Mouse (Mus musculus) forebrain, embryonic 12.5 days (tissue): Measurements from ENCODE around the gene Clmn. TPM values are rescaled to one million over a fixed set of nuclear protein-coding genes. Genes with fewer than 3 reads are reported as not detected.

Experiments used
- ATAC-seq: fragments of 200-750 bp; cut with Nextera tagmentation; 2 replicates; pipeline ENCODE4 v1.8.0; 2017; ENCODE audit warnings: moderate TSS enrichment; ENCODE audit not compliant: low FRiP score
- H3K27ac ChIP-seq: fragments of 300-500 bp; sonication (generic); 2 replicates; pipeline ENCODE4 v1.5.1; 2016; ENCODE audit warnings: mild to moderate bottlenecking
- H3K27me3 ChIP-seq: fragments of 300-500 bp; sonication (generic); 2 replicates; pipeline ENCODE4 v1.6.1; 2016; ENCODE audit warnings: mild to moderate bottlenecking
- H3K36me3 ChIP-seq: fragments of 300-500 bp; sonication (generic); replicated peaks from 2 replicates; pipeline ENCODE4 v1.6.1; 2016; ENCODE audit warnings: mild to moderate bottlenecking
- H3K4me1 ChIP-seq: fragments of 300-500 bp; sonication (generic); 2 replicates; pipeline ENCODE4 v1.6.1; 2016
- H3K4me2 ChIP-seq: fragments of 300-500 bp; sonication (generic); 2 replicates; pipeline ENCODE4 v1.6.1; 2016; ENCODE audit warnings: mild to moderate bottlenecking, moderate library complexity
- H3K4me3 ChIP-seq: fragments of 300-500 bp; sonication (generic); replicated peaks from 2 replicates; pipeline ENCODE4 v1.5.1; 2016; ENCODE audit warnings: mild to moderate bottlenecking
- H3K9ac ChIP-seq: fragments of 300-500 bp; sonication (generic); 2 replicates; pipeline ENCODE4 v1.6.1; 2016; ENCODE audit warnings: mild to moderate bottlenecking
- H3K9me3 ChIP-seq: fragments of 300-500 bp; sonication (generic); 2 replicates; pipeline ENCODE4 v1.6.1; 2016
- WGBS: fragments of 180-500 bp; shearing (Covaris S2); methylation state at CpG from one replicate; pipeline ENCODE4 v1.1.7; 2016; 5-methylcytosine and 5-hydroxymethylcytosine counted together
- polyA plus RNA-seq: library from polyadenylated mRNA; unstranded; fragments of >200 nt; fragmentation: Nextera tagmentation; extraction: Ambion mirVana; gene quantifications from 2 replicates; pipeline ENCODE4 v1.2.1, GENCODE M21; 2016

The Clmn gene
- polyA plus RNA-seq, 1 experiment from 2014 or later, result 2.8 TPM

DNA sequence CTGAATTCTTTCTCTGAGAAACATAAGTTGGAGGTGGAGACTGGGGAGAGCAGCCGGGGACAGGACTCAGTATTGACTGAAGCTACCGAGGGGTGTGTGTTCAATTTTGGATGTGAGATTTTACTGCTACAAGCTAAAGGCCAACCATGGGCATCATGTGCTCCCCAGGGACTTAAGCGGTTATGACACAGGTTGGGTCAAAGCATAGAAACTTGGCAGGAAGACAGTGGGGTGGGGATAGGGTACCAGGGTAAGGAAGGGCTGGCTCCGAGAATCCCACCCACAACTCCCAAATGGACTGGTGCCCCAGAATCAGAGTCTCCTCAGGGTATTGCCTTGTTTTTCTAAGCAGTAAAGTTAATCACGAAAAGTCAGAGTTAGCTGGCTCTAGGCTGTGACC is 99.8 kb downstream of the Clmn start:
- Histone ChIP-seq H3K4me1 (peaks cover 22% of the 10 kb centered on the region), H3K4me3 (no peak overlapping the region), H3K9me3 (no peaks in the 10 kb centered on the region), H3K9ac (no peak overlapping the region), H3K4me2 (no peak overlapping the region), H3K27me3 (no peaks in the 10 kb centered on the region), H3K36me3 (no peaks in the 10 kb centered on the region), H3K27ac (no peak overlapping the region)
- ATAC-seq, result no peak
- 96% methylated on average over 5 of the region's 5 CpGs for WGBS

GRCm38 (mm10) chr12:104763918-104764317 is 101.0 kb downstream of the Clmn start:
- H3K27ac ChIP-seq, result no peak overlapping the region
- no peaks in the 10 kb centered on the region for H3K36me3 ChIP-seq
- WGBS, result 23% methylated on average over 6 of the region's 6 CpGs
- no peak overlapping the region for H3K4me3 ChIP-seq
- H3K9ac ChIP-seq, result no peak overlapping the region
- H3K9me3 ChIP-seq, result no peaks in the 10 kb centered on the region
- H3K4me1 ChIP-seq, result peaks cover 14% of the 10 kb centered on the region
- no peak overlapping the region for H3K4me2 ChIP-seq
- ATAC-seq, result no peak
- H3K27me3 ChIP-seq, result no peaks in the 10 kb centered on the region

- H3K4me2 ChIP-seq, result no peak overlapping the region
- no peak overlapping the region for H3K4me3 ChIP-seq
- H3K27me3 ChIP-seq, result no peaks in the 10 kb centered on the region
- no peaks in the 10 kb centered on the region for H3K9me3 ChIP-seq
- H3K9ac ChIP-seq, result no peak overlapping the region
- no peaks in the 10 kb centered on the region for H3K36me3 ChIP-seq
- no peak overlapping the region for H3K27ac ChIP-seq
- H3K4me1 ChIP-seq, result peaks cover 4% of the 10 kb centered on the region
- ATAC-seq, result no peak
- 84% methylated on average over 8 of the region's 8 CpGs for WGBS
Observed at GRCm38 (mm10) chr12:104761411-104761810, 103.5 kb downstream of the Clmn start.

- Histone ChIP-seq H3K4me2 (no peak overlapping the region), H3K4me1 (peaks cover under 1% of the 10 kb centered on the region), H3K9me3 (no peaks in the 10 kb centered on the region), H3K36me3 (no peaks in the 10 kb centered on the region), H3K9ac (no peak overlapping the region), H3K4me3 (no peak overlapping the region), H3K27ac (no peak overlapping the region), H3K27me3 (no peaks in the 10 kb centered on the region)
- 90% methylated on average over 7 of the region's 7 CpGs for WGBS
- no peak for ATAC-seq
Observed at GRCm38 (mm10) chr12:104758066-104758465, 106.8 kb downstream of the Clmn start.

DNA sequence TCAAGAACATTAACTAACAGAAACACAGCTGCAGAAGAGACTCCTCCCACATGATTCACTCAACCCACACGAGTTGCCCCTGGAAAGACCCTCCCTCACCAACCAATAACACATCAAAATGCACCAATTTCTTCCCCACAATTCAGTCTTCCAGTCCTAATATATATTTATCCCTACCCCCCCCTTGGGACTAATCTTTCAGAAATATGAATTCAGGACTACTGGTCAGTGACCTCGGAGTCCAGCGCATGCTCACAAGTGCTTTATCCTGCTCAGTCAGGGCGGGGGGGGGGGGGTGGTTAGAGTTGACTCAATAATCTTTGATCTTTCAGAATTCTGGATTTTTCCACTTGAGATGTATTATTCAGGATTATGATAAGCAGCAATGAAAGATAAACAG is 111.2 kb downstream of the Clmn start:
- Histone ChIP-seq H3K27me3 (no peaks in the 10 kb centered on the region), H3K9ac (no peak overlapping the region), H3K4me1 (peaks cover 29% of the 10 kb centered on the region), H3K4me2 (no peak overlapping the region), H3K4me3 (no peak overlapping the region), H3K36me3 (peaks cover 5% of the 10 kb centered on the region; the same call in 1 of the 2 replicates), H3K27ac (no peak overlapping the region), H3K9me3 (no peaks in the 10 kb centered on the region)
- WGBS, result 72% methylated on average over 4 of the region's 4 CpGs
- ATAC-seq, result no peak

- ATAC-seq, result peak; percentile 96
Observed at GRCm38 (mm10) chr12:104751814-104752765, 112.8 kb downstream of the Clmn start, which contains the start of gene Dicer1. Gene Dicer1, minus strand, starts transcription at chr12:104751952.

DNA sequence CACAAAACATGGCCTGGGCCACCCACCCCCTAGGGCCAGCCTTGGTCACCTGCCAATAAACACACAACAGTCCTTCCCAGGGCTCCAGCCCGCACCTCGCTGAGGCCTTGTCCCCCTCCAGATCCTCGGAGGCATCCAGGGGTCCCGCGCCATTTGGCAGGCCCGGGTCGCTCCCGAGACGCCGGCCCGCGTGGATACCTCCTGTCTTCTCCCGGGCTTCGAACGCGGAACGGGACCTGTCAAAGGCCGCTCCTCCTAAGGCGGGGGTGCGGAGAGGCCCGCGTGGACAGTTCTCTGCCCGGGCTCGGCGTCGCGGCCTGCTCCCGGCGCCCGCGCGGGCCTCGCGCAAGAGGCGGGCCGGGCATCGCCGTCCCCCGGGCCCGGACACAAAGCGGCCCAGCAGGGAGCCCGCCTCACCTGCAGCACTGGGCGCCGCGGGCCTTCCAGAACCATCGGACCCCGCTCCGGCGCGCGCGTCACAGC is 113.5 kb downstream of the Clmn start:
- H3K4me2 ChIP-seq, result peak overlapping the region; percentile 91
- WGBS, result 0% methylated on average over 46 of the region's 52 CpGs
- H3K9me3 ChIP-seq, result no peaks in the 10 kb centered on the region
- H3K27me3 ChIP-seq, result no peaks in the 10 kb centered on the region
- peak overlapping the region; percentile 98 for H3K9ac ChIP-seq
- peak overlapping the region; percentile 93 for H3K27ac ChIP-seq
- H3K4me1 ChIP-seq, result peaks cover 41% of the 10 kb centered on the region
- H3K4me3 ChIP-seq, result peak overlapping the region; percentile 95
- H3K36me3 ChIP-seq, result peaks cover 5% of the 10 kb centered on the region; the same call in 1 of the 2 replicates
- ATAC-seq, result no peak; the same call in none of the 2 replicates

More at GRCm38 (mm10) chr12:104751814-104752765, 112.8 kb downstream of the Clmn start, which contains the start of gene Dicer1:
- Histone ChIP-seq H3K4me2 (peak within 1 kb of the TSS; percentile 91), H3K36me3 (peaks cover 5% of the 10 kb centered on the region; the same call in 1 of the 2 replicates), H3K27ac (peak within 1 kb of the TSS; percentile 93), H3K9me3 (no peaks in the 10 kb centered on the region), H3K4me1 (peaks cover 41% of the 10 kb centered on the region), H3K9ac (peak within 1 kb of the TSS; percentile 98), H3K4me3 (peak within 1 kb of the TSS; percentile 95), H3K27me3 (no peaks in the 10 kb centered on the region)
- under 1% methylated on average over 90 of the region's 94 CpGs for WGBS

GRCm38 (mm10) chr12:104748946-104749345 is 115.9 kb downstream of the Clmn start:
- no peak overlapping the region for H3K4me2 ChIP-seq
- H3K9ac ChIP-seq, result no peak overlapping the region
- H3K27me3 ChIP-seq, result no peaks in the 10 kb centered on the region
- H3K36me3 ChIP-seq, result peaks cover 7% of the 10 kb centered on the region; the same call in 1 of the 2 replicates
- no peaks in the 10 kb centered on the region for H3K9me3 ChIP-seq
- no peak for ATAC-seq
- H3K27ac ChIP-seq, result no peak overlapping the region
- no peak overlapping the region for H3K4me3 ChIP-seq
- WGBS, result 89% methylated on average over 2 of the region's 2 CpGs
- peaks cover 45% of the 10 kb centered on the region for H3K4me1 ChIP-seq

- Histone ChIP-seq H3K27me3 (no peaks in the 10 kb centered on the region), H3K9ac (no peak overlapping the region), H3K9me3 (no peaks in the 10 kb centered on the region), H3K4me3 (no peak overlapping the region), H3K27ac (no peak overlapping the region), H3K4me2 (no peak overlapping the region), H3K4me1 (peaks cover 53% of the 10 kb centered on the region), H3K36me3 (peaks cover 7% of the 10 kb centered on the region; the same call in 1 of the 2 replicates)
- ATAC-seq, result no peak
- 94% methylated on average over 5 of the region's 5 CpGs for WGBS
Observed at GRCm38 (mm10) chr12:104747252-104747651, 117.6 kb downstream of the Clmn start.

DNA sequence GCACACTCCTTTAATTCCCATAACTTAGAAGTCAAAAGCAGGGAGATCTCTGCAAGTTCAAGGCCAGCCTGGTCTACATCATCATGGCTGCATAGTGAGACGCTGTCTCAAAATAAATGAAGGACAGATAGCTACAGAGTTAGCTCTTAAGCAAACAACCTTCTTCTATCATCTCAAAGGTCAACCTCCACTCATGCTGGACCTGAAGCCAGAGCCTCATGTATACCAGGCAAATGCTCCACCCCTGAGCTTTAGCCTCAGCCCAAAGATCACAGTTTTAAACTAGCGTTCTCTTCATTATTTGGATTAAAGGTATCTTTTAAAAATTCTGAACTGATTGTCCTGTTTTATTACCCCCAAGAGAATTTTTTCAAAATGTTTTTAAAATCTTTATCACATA is 118.3 kb downstream of the Clmn start:
- Histone ChIP-seq H3K9ac (no peak overlapping the region), H3K4me3 (no peak overlapping the region), H3K27ac (no peak overlapping the region), H3K36me3 (peaks cover 7% of the 10 kb centered on the region; the same call in 1 of the 2 replicates), H3K9me3 (no peaks in the 10 kb centered on the region), H3K4me2 (no peak overlapping the region), H3K4me1 (peaks cover 60% of the 10 kb centered on the region), H3K27me3 (no peaks in the 10 kb centered on the region)
- ATAC-seq, result no peak
- 98% methylated on average over 2 of the region's 2 CpGs for WGBS

DNA sequence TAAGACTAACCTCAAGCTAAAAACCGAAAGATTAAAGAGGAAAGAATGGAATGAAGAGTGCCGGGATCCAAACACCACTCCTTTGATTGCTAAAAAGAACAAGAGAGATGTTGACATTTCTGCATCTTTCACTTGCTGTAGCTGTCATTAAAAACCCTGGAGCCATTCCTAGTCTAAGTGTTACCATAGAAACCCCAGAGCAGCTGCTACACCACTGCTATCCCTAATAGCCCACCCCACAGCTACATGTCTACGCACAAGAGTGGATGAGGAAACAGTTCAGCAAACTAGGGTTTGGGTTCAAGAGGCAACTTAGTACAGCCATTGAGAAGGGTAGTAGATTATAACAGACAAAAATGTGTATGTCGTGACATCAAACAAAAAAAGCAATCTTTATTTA is 121.2 kb downstream of the Clmn start:
- Histone ChIP-seq H3K36me3 (0 out of 2 replicates have a peak, but pooled peaks cover 2% of the 10 kb centered on the region), H3K9ac (no peak overlapping the region), H3K4me1 (peaks cover 58% of the 10 kb centered on the region), H3K4me3 (no peak overlapping the region), H3K4me2 (no peak overlapping the region), H3K9me3 (no peaks in the 10 kb centered on the region), H3K27ac (no peak overlapping the region), H3K27me3 (no peaks in the 10 kb centered on the region)
- WGBS, result 49% methylated on average over 4 of the region's 4 CpGs
- peak; percentile 83 for ATAC-seq

DNA sequence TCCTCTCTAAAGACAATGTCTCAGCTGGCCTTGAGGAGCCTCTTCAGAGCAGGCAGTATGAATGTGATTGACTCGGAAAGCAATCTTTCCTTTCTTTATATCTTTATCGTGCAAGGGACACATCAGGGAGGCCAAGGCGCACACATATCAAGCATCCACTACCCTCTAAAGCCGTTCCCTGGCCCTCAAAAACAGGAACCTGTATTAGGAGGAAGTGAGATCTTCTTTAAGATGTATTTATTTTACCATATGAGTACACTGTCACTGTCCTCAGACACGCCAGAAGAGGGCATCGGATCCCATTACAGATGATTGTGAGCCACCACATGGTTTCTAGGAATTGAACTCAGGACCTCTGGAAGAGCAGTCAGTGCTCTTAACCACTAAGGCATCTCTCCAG is 122.6 kb downstream of the Clmn start:
- H3K4me1 ChIP-seq, result peaks cover 58% of the 10 kb centered on the region

More for the DNA sequence above, 122.6 kb downstream of the Clmn start:
- ATAC-seq, result no peak
- Histone ChIP-seq H3K9me3 (no peaks in the 10 kb centered on the region), H3K36me3 (0 out of 2 replicates have a peak, but pooled peaks cover 2% of the 10 kb centered on the region), H3K27ac (no peak overlapping the region), H3K4me2 (no peak overlapping the region), H3K9ac (no peak overlapping the region), H3K27me3 (no peaks in the 10 kb centered on the region), H3K4me3 (no peak overlapping the region)
- 70% methylated on average over 6 of the region's 6 CpGs for WGBS
